Mouse (Mus musculus) layer of hippocampus, postnatal 25 days (tissue): ENCODE measurements around the gene Rhox2f. TPM values are rescaled to one million over a fixed set of nuclear protein-coding genes. Genes with fewer than 3 reads are reported as not detected.
"Not testable (repeated sequence)": the region's sequence is repeated elsewhere in the genome, so short reads cannot be mapped to it uniquely, and the experiment has no call there.

ENCODE experiments used
- DNase-seq, 2 experiments: peaks; one replicate each; pipeline ENCODE4 v3.0.0; 2022; ENCODE audit warnings: mixed read lengths in 2 of 2, low spot score in 1 of 2; ENCODE audit errors: extremely low spot score in 1 of 2
- total RNA-seq, 2 experiments: library from RNA; stranded (reverse); gene quantifications; 2 replicates each; pipeline ENCODE4 v1.2.3; 2021

The Rhox2f gene
- not detected for total RNA-seq

DNA sequence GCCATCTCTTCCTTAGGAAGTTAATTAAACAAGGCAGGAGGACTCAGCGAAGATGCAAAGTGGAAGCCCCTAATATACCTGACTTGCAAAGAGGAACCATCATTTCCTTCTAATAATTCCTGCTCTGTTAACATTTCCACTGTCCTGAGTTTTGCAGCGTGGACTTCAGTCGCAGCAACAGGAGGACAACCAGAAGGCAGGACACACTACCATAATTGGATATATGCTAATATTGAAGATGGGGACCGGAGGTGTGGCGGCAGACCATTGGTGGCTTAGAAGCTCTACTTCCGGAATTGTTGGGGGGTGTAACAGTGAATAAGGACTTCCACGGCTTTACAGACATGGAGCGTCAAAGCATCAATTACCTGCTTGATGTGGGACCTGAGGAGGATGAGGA lies at the start of gene Rhox2f:
TSS of gene Rhox2f (plus strand) at position 301 of the 400 bp plus-strand sequence.
- not testable (repeated sequence) for DNase-seq

DNA sequence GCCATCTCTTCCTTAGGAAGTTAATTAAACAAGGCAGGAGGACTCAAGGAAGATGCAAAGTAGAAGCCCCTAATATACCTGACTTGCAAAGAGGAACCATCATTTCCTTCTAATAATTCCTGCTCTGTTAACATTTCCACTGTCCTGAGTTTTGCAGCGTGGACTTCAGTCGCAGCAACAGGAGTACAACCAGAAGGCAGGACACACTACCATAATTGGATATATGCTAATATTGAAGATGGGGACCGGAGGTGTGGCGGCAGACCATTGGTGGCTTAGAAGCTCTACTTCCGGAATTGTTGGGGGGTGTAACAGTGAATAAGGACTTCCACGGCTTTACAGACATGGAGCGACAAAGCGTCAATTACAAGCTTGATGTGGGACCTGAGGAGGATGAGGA lies 41.1 kb upstream of the Rhox2f start, which contains the start of gene Rhox2e:
TSS of gene Rhox2e (plus strand) at position 301 of the 400 bp plus-strand sequence.
- DNase-seq = not testable (repeated sequence)

DNA sequence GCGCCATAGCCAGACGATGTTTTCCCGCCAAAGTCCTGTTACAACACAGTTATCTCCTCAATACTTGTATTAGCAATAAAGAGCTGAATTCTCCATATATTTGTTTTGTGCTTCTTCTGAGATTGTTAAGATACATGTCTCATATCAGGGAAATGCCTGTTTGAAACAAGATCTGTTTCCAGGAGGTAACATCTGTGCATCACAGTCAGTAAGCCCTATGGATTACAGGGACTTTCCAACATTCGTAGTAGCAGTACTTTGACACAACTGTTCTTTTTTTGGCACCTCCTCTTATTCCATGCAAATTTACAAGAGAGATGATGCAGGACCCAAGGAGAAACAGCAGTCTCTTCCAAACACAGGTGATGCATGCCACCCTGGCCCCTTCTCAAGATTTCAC lies 29.5 kb upstream of the Rhox2f start, which contains the start of gene Rhox3e:
TSS of gene Rhox3e (plus strand) at position 301 of the 400 bp plus-strand sequence.
- not testable (repeated sequence) for DNase-seq

DNA sequence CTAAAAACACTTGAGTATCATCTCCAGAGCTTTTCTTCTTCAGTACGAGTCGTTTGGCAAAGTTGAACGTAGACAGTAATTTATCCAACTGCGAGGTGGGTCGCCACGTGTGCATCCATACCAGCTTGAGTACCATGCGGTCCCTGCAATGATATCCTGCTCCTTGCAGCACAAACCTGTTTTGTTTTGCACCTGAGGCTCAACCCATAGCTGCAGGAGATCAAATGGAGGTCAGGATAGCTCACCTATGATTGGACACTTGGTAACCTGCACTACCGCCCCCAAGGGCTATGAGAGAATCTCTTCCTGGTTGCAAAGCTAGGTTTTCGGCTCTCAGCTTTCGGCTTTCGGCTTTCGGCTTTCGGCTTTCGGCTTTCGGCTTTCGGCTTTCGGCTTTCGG lies 14.1 kb upstream of the Rhox2f start, which contains the start of gene Rhox4e:
TSS of gene Rhox4e (plus strand) at position 301 of the 400 bp plus-strand sequence.
- DNase-seq = not testable (repeated sequence)

DNA sequence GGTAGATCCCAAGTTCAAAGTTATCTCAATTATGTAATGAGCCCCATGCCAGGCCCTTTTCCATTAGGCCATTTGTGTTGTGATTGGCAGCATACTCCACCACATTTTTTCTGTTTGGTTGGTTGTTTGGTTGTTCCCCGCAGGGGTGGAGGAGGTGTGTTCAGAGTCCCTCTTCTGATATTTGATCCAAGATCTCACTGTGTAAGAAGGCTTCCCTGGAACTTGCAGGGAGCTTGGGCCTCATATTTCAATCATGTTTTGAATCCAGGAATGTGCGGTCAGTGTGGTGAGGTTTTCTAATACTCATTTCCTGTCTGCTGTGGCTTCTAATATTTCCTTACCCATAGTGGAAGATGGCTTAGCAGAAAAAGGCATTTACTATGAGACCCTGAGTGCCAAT lies 1.4 kb downstream of the Rhox2f start:
- not testable (repeated sequence) for DNase-seq

DNA sequence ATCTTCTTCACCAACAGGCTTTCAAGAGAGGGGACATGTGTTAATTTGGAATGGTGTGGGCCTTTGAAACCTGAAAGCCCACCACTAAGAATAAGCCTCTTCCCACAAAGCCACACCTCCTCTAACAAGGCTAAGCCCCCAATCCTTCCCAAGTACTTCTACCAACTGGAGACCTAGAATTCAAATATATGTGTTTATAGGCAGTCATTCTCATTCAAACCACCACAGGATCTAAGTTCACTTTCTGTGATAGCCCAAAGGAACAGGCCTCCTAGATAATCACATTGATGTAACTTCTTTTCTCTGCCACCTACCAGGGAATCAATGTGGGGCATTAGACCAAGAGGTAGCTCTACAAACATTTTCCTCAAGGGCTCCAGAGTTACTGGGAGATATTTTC lies 9.5 kb downstream of the Rhox2f start, which contains the start of gene Rhox3f:
TSS of gene Rhox3f (plus strand) at position 301 of the 400 bp plus-strand sequence.
- DNase-seq = not testable (repeated sequence)

DNA sequence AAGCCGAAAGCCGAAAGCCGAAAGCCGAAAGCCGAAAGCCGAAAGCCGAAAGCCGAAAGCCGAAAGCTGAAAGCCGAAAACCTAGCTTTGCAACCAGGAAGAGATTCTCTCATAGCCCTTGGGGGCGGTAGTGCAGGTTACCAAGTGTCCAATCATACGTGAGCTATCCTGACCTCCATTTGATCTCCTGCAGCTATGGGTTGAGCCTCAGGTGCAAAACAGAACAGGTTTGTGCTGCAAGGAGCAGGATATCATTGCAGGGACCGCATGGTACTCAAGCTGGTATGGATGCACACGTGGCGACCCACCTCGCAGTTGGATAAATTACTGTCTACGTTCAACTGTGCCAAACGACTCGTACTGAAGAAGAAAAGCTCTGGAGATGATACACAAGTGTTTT lies 36.4 kb downstream of the Rhox2f start, which contains the start of gene Rhox4f:
TSS of gene Rhox4f (minus strand) at position 101 of the 400 bp plus-strand sequence.
- not testable (repeated sequence) for DNase-seq

Other genes starting within 250 kb of the Rhox2f start
- gene Rhox3a2, start 191.4 kb upstream of the Rhox2f start, total RNA-seq = not detected
- gene Rhox4a2, start 180.6 kb upstream of the Rhox2f start, total RNA-seq = not detected
- gene Rhox2b, start 159.3 kb upstream of the Rhox2f start, total RNA-seq = not detected
- gene Rhox4b, start 138.9 kb upstream of the Rhox2f start, total RNA-seq = not detected
- not detected for gene Rhox2c, start 117.7 kb upstream of the Rhox2f start, total RNA-seq
- not detected for gene Rhox3c, start 112.8 kb upstream of the Rhox2f start, total RNA-seq
- gene Rhox4c, start 91.1 kb upstream of the Rhox2f start, total RNA-seq = not detected
- not detected for gene Rhox2d, start 78.0 kb upstream of the Rhox2f start, total RNA-seq
- gene Rhox4d, start 57.0 kb upstream of the Rhox2f start, total RNA-seq = not detected
- not detected for gene Rhox2e, start 41.0 kb upstream of the Rhox2f start, total RNA-seq
- gene Rhox3e, start 29.4 kb upstream of the Rhox2f start, total RNA-seq = not detected
- gene Rhox4e, start 14.0 kb upstream of the Rhox2f start, total RNA-seq = not detected
- not detected for gene Rhox3f, start 9.6 kb downstream of the Rhox2f start, total RNA-seq
- gene Rhox4f, start 36.3 kb downstream of the Rhox2f start, total RNA-seq = not detected
- not detected for gene Rhox3g, start 57.2 kb downstream of the Rhox2f start, total RNA-seq
- gene Rhox2g, start 72.1 kb downstream of the Rhox2f start, total RNA-seq = not detected
- not detected for gene Rhox4g, start 79.9 kb downstream of the Rhox2f start, total RNA-seq
- gene Rhox3h, start 97.4 kb downstream of the Rhox2f start, total RNA-seq = not detected
- not detected for gene Rhox2h, start 101.9 kb downstream of the Rhox2f start, total RNA-seq
- not detected for gene Rhox5, start 233.4 kb downstream of the Rhox2f start, total RNA-seq